Mouse (Mus musculus): ENCODE data around the gene Mob2.
A peak's percentile ranks its signal among the peaks of the same experiment; 100 is the strongest.

Gene Mob2

DNA sequence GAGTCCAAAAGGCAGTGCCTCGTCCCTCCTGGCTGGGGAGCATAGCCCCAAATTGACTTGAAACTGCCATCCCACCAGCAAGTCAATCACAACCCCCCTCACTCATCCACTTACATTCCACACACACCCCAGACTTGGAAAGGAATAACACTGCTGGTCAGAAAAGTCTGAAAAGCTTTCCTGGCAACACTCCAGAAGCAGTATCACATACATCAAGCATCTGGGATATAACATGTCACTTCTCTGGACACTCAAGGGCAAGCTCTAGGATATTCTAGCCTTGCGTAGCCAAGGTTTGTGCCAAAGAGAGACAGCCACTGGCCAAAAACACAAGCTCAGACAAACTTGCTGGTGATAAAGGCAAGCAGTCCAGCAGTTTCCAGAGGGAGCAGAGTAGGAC is 35.7 kb downstream of the Mob2 start:
- DNase-seq (ENCODE audit: low read depth, low spot score): no peak

DNA sequence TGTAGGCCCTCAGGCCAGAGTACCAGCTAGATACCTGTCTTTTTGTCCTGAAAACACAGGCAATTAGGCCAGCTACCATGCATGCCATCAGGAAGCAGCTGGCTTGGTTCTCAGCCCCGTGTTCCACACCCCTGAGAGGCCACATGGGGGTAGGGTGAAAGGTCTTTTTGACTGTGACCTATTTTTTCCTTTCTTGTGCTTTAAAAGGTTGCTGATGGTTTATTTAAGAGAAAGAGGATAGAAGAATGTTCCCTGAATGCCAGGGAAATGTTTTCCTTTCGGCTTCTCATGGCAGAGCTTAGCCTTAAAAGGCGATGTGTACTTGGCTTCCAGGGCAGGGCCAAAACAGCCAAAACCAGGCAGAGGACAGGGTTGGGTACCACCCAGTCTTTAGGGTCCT is 40.0 kb downstream of the Mob2 start:
- DNase-seq (ENCODE audit: low read depth, low spot score): no peak

DNA sequence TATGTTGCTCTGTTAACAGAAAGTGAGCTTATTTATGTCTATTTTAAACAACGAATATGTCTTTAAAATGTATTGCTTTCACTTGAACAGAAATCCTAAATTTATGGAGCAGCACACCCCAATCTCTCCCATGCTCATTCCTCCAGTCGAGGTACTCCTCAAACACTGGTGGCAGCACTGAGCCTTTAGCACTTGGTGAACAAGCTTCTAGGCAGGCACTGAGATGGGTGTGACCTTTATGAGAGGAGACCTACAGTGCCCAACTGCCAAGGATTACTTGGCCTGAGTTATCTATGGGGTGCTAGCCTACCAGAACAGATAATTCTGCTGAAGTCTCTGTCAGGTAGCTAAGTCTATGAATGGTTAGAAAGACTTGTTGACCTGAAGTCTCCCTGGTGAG is 41.2 kb downstream of the Mob2 start:
- DNase-seq (ENCODE audit: low read depth, low spot score): no peak

DNA sequence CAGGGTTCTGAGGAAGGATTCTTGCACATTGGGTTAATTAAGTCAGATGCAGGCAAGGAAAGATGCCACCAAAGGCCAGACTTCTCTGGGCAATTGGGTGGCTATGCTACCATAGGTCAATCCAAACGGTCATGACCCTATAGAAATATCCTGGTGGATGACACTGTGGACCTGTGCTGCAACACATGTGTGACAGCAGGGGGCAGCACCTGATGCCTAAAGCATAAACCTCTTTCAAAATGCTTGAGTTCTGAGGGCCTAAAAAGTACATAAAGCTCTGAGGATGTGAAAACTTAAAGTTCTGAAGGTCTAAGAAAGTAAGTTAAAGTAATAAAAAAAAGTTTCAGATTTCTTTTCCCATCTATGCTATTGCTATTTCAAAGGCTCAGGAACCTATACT is 44.3 kb downstream of the Mob2 start:
- DNase-seq (ENCODE audit: low read depth, low spot score): peak; percentile 45

DNA sequence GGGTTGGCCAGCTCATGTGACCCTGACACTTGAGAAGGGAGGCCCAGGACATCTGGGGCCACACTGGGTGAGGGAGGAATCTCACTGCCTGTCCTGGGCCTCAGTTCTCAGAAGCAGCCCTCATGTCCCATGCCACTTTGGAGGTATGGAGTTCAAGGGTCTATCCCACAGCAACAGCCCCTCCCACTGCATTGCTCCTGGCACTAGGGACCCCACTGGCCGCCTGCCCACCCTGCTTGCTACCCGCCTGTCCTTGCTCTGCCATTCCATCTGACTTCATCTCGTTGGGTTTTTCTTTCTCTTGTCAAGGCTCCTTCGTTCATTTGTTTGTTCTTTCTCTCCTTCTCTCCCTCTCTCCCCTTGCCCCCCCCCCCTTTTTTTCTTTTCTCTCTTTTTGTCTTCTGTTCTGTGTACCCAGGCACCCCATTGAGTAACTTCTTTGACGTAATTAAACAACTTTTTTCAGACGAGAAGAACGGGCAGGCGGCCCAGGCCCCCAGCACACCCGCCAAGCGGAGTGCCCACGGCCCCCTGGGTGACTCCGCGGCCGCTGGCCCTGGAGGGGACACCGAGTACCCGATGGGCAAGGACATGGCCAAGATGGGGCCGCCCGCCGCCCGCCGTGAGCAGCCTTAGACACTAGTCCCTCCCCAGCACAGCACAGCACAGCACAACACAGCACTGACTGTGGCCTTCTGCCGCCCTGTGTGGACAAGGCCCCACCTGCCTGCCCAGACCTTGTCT is 59.1 kb downstream of the Mob2 start:
- no peak for DNase-seq (ENCODE audit: low read depth, low spot score)

DNA sequence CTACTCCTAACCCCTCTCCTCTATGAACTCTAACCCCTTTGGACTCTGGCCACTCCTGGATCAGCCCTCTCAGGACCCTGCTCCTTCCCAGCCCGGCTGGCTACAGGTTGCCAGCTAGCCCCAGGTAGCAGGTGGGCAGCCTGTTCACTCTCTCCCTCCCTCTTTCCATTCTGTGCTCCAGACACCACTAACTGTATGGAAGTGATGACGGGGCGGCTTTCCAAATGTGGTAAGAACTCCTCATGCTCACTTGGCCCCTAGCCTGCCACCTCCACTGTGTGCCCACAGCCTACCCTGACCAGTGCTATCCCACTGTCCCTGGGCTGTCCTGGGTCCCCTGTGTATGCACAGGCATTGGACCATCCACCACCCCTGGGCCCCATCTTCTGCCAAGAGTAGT is 60.2 kb downstream of the Mob2 start:
- DNase-seq (ENCODE audit: low read depth, low spot score): no peak

DNA sequence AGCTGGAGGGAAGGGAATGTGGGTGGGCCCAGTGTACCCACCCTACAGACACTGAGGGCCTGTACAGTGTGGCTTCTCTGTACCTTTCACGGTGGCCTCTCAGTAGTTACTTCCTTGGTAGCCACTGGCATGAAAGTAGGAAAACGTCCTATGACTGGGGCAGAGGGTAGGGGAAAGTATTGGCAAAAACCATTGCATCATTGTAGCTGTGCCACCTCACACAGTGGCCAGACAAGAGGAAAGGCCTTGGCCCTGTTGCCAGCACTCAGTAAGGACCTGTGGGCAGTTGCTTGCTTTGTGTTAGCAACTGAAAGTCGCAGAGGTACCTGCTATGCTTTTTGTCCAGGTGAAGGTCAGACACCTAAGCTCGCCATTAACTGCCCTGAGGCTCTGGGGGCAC is 66.7 kb downstream of the Mob2 start:
- DNase-seq (ENCODE audit: low read depth, low spot score): no peak

DNA sequence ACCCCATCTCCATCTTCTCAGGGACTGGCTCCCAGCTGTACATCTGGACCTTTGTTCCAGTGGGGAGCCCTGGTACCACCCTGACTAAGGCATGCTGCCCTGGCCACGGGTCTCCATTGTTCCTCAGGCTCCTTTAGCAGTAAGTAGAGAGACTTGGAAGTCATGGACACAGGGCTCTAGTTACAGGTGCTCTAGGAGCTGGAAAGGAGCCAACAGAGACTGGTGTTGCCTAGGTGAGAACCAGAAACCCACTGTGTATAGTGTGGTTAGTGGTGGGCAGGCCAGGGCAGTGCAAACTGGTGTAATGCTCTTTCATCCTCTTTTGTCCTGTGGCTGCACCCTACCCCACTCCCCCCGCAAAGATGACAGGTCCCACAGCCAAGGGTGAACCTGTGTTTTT is 69.7 kb downstream of the Mob2 start:
- no peak for DNase-seq (ENCODE audit: low read depth, low spot score)

DNA sequence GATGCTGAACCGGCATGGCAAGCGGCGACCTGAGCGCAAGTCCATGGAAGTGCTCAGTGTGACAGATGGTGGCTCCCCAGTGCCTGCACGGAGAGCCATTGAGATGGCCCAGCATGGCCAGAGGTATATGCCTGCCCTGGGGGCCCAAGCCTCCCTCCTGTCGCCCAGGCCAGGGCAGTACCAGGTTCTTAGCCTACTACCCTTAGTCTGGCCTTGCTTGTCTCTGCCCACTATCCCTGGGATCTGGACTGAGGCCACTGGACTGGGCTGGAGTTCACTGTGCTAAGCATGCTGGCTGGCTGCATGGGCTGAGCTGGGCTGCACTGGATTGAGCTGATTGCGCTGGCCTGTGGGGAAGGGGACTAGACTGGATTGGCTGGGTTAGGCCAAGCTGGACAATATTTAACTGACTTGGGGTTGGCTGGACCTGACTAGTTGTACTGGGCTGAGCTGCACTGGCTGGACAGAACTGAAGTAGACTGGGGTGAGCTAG is 72.5 kb downstream of the Mob2 start:
- DNase-seq (ENCODE audit: low read depth, low spot score): no peak

DNA sequence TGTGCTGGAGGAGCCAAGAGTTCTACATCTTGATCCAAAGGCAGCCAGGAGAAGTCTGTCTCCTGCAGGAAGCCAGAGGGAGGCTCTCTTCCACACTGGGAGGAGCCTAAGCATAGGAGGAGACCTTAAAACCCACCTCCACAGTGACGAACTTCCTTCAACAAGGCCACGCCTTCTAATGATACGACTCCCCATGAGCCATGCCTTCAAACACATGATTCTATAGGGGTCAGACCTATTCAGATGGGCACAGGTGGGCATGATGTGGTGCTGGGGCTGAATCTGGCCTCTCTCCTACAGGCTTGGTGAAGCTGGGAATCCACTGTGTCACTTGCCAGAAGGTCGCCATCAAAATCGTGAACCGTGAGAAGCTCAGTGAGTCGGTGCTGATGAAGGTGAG is 79.6 kb downstream of the Mob2 start:
- DNase-seq (ENCODE audit: low read depth, low spot score): no peak

DNA sequence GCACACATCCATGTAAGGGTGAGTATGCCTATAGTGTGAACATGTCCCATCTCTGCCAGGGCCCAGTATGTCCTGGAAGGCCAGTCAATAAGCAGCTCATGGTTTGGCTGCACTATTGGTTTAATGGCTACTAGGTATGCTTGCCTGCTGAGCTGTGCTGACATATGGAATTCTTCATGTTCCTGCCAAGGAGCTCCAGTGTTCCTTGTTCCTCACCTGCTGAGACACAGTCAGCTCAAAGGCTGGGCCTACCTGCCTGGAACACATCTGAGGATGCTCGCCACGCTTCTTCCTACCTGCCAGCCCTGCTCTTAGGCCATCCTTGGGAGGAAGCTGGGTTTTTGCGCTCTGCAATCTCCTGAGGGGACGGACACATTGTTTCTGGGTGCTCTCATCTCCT is 81.6 kb downstream of the Mob2 start:
- DNase-seq (ENCODE audit: low read depth, low spot score): no peak

DNA sequence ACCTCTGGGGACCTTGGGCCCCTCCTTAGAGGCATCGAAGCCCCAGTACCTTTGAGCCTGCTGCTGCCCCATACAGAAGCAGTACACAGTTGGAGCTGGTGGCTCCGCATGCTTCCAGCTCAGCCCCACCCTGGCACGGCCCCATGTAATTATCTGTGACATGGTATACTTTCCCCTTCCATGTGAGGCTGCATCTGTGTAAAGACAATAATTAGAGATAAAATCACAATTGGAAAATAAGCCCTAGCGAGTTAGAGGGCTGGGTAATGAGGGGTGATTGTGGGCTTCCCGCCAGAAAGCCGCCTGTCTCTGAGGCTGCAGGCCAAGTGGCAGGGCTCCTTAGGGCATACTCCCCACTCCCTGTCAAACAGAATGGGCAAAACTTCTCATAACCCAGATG is 82.9 kb downstream of the Mob2 start:
- no peak for DNase-seq (ENCODE audit: low read depth, low spot score)

DNA sequence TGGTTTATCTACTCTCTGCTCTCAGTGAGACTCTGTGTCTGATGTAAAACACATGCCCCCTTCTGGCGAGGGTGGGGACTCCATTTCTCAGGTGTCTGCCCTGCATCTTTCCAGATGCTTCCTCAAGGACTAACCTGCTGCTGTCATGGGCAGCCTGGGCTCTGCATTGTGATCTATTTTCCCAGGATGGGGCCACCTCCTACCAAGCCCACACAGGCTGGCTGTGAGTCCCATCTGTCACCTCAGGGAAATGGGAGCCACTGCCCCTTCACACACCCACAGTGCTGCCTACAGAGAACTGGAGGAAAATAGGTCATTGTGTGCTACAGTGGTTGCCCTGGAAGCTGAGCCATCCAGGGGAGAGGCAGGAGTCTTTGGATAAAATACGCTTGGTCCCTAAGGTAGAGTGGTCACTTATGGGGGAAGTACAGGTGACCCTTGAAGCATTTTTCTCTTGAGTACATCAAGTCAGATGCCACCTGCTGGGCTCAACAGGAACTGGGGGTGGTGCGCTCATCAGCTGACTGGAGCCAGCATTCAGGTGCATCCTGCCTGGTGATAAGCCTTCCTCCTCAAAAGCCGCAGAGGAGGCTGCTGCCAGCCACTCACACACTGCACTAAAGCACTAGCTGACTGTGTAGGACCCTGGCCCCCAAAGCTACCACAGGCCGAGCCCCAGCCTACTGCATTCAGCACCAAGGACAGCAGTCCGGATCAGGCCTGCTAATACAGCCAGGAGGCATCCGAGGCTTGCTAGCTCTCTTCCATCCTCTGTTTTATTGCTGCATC is 87.8 kb downstream of the Mob2 start:
- peak; percentile 44 for DNase-seq (ENCODE audit: low read depth, low spot score)

DNA sequence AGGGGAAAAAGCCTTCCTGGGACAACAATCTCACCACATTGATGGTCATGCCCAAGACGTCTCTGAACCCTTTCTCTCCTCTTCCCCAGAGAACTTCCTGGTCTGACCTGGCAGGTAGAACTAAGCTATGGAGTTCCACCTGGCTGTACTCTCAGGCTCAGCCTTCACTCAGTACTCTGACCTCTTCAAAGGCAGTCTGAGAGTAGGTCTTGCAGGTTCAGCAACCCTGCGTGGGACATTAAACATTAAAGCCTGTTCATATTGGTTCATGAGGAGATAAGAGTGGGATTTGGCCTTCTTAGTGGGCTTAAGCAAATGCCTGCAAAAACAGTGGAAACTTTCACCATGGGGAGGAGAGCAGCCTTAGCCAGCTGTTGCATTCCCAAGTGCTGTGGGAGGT is 94.6 kb downstream of the Mob2 start:
- DNase-seq (ENCODE audit: low read depth, low spot score): no peak

DNA sequence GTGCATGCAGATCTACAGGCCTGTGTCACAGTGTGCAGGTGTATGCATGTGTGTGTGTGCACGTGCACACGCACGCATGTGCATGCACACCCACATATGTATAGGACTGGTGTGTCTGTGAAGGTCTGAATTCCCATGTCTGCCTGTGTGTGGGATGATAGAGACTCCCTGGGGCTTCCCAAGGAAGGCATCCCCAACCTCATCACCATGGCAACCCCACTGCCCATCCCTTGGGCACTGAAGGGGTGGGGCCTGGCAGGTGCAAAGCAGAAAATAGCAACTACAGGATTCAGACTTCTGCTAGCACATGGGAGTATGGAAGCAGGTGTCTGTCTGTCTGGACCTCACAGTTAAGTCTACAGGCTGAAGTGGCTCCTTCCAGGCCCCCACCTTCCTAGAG is 98.3 kb downstream of the Mob2 start:
- no peak for DNase-seq (ENCODE audit: low read depth, low spot score)

DNA sequence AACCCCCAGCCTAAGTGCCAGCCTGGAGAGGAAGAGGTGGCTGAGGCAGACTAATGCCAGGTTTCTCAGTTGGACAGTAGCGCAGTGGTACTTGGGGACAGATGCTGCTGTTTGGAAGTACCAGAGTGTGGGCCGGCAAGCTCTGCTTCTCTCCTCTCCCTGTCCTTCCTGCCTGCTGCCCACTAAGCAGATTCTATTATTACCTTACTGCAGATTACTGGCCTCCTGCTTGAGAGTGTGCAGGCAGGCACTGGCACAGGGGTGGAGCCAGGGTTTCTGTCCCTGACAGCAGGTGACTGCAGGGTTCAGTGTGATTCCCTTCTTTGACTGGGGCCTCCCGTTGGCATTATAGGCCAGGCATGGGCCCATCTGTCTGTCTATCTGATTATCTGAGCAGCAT is 99.4 kb downstream of the Mob2 start:
- DNase-seq (ENCODE audit: low read depth, low spot score): no peak

DNA sequence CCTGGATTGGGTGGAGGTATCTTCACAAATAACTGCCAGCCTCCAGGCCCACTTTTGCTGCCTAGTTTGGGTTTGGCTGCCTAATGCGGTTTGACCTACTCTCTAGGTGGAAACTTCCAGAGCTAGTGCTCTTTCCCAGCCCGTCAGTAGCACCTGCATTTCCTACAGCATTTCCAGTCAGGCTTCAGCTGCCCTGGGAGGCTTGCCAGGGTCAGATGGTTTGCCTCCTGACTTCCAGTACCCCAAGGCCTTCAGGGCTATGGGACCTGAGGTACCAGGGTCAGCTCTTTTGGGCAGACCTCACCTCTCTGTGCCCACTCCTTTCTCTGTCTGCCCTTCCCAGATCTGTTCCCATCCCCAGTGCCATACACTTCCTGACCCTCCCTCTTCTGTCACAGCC is 99.9 kb downstream of the Mob2 start:
- no peak for DNase-seq (ENCODE audit: low read depth, low spot score)

DNA sequence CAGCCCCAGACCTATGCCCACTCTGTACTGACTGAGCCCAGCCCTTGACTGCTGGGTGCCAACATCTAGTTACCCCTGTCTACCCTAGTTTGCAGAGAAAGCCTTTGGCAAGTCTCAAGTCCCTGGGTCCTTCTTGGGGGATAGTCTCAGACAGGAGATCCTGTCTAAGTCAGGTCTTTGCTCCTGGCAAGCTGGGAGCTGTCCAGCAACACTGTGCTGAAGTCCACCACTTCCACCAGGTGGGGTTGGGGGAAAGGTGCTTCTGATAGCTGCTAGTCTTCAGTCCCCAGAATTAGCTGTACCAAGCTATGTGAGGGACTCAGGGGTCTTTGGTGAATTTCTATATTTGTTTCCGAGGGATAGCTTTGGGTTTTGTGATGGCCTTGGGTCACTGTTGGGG is 101.7 kb downstream of the Mob2 start:
- DNase-seq (ENCODE audit: low read depth, low spot score): peak; percentile 4
